Mouse (Mus musculus) C2C12 (cell line): Measurements from ENCODE around the gene Zswim4.

ENCODE experiments used
- CEBPB ChIP-seq: IDR thresholded peaks from one replicate; pipeline ENCODE4 v1.6.1; 2011; ENCODE audit warnings: low read depth, mild to moderate bottlenecking, control low read depth, moderate library complexity
- CTCF ChIP-seq: IDR thresholded peaks from one replicate; pipeline ENCODE4 v1.5.1; 2011; ENCODE audit not compliant: control insufficient read depth, insufficient read depth, insufficient read length
- FOSL1 ChIP-seq: IDR thresholded peaks from one replicate; pipeline ENCODE4 v1.8.0; 2011; ENCODE audit warnings: mild to moderate bottlenecking, low read length; ENCODE audit not compliant: poor library complexity, insufficient read depth, severe bottlenecking
- MAX ChIP-seq: IDR thresholded peaks from one replicate; pipeline ENCODE4 v1.6.1; 2011; ENCODE audit warnings: mild to moderate bottlenecking, control low read depth
- MYOD1 ChIP-seq: IDR thresholded peaks from one replicate; pipeline ENCODE4 v1.6.1; 2011; ENCODE audit warnings: low read depth; ENCODE audit not compliant: control insufficient read depth, insufficient read length
- MYOG ChIP-seq: IDR thresholded peaks from one replicate; pipeline ENCODE4 v1.6.1; 2011; ENCODE audit not compliant: control insufficient read depth, insufficient read length; ENCODE audit errors: extremely low read depth
- USF1 ChIP-seq: IDR thresholded peaks from one replicate; pipeline ENCODE4 v1.6.1; 2011; ENCODE audit warnings: low read depth, mild to moderate bottlenecking, control low read depth, moderate library complexity

- TF ChIP-seq CEBPB: no peak
- TF ChIP-seq CTCF: no peak
- TF ChIP-seq USF1: no peak
- TF ChIP-seq MAX: no peak
- no peak for TF ChIP-seq MYOG
- TF ChIP-seq MYOD1: no peak
- no peak for TF ChIP-seq FOSL1
These were observed 53.4 kb downstream of the Zswim4 start for GRCm38 (mm10) chr8:84183261-84184084.
